Mouse (Mus musculus): ENCODE measurements at regions not wholly inside any gene's neighbourhood (a gene's known extent, or its start where the extent isn't known, plus 50 kb on each side); places are given as distances from the start of the nearest gene placed in this dataset.

DNA sequence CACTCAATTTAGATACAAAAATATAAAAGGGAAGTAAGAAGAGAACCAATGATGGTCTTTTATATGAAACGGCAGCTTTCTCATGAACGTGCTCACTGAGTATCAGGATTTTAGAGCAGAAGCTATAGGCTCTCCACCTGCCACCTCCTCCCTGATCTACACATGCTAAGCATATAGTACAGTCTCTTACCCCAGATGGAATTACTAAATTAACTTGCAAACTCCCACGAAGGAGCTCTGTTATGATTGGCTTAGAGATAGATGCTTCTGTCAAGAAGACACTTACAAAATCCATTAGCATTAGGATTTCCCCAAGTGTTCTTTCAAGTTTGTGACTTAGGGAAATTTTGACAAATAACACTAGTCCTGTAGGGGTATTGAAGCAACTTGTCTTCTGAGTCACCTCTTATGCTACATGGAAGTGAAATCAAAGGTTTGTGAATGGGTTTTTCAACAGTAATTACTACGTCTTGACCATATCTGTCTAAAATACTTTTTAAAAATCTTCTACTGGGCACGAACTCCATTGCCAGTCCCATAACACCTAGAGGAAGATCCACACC, 60.6 kb downstream of the Crygs start:
- 77% methylated on average over 5 of the region's 5 CpGs for WGBS
- Histone ChIP-seq H3K9me3 (replicated peaks) (no peaks in the 10 kb centered on the region), H3K4me1 (replicated peaks) (no peaks in the 10 kb centered on the region), H3K27me3 (no peaks in the 10 kb centered on the region), H3K36me3 (no peaks in the 10 kb centered on the region), H3K4me2 (no peak overlapping the region), H3K4me3 (no peak overlapping the region), H3K27ac (no peak overlapping the region), H3K9ac (no peak overlapping the region)
- ATAC-seq (replicated peaks; ENCODE audit: insufficient number of reproducible peaks, insufficient read depth, low FRiP score, low read depth): no peak

- 80% methylated on average over 7 of the region's 7 CpGs for WGBS
- no peaks in the 10 kb centered on the region for H3K36me3 ChIP-seq
- H3K4me2 ChIP-seq: no peak overlapping the region
- no peak overlapping the region for H3K9ac ChIP-seq
- no peak overlapping the region for H3K27ac ChIP-seq
- H3K4me3 ChIP-seq: no peak overlapping the region
- no peak for ATAC-seq (replicated peaks; ENCODE audit: insufficient number of reproducible peaks, insufficient read depth, low FRiP score, low read depth)
- H3K4me1 ChIP-seq (replicated peaks): no peaks in the 10 kb centered on the region
- no peaks in the 10 kb centered on the region for H3K27me3 ChIP-seq
- H3K9me3 ChIP-seq (replicated peaks): no peaks in the 10 kb centered on the region
Measured at GRCm38 (mm10) chr16:22744121-22744855, 67.1 kb downstream of the Crygs start.

DNA sequence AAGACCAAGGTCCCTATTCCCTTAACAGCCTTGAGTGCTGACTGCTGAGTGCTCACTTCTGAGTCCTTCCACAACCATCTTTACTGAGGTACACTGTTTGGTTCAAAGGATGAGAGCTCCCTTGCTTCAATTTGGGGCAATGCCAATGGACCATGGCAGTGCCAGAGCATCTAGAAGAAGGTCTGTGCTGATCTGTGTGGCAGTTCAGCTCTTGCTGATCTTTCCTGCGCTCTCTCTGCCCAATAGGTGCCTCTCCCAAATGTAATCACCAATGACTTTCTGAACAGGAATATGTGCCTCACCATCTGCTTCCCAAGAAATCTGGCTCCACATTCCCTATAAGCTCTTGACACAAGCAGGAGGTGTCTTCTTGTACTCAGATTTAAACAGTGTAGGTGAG, 67.9 kb downstream of the Crygs start:
- H3K4me3 ChIP-seq: no peak overlapping the region
- no peaks in the 10 kb centered on the region for H3K9me3 ChIP-seq (replicated peaks)
- 80% methylated on average over 1 of the region's 1 CpGs for WGBS
- H3K9ac ChIP-seq: no peak overlapping the region
- no peak overlapping the region for H3K27ac ChIP-seq
- ATAC-seq (replicated peaks; ENCODE audit: insufficient number of reproducible peaks, insufficient read depth, low FRiP score, low read depth): no peak
- no peaks in the 10 kb centered on the region for H3K4me1 ChIP-seq (replicated peaks)
- H3K36me3 ChIP-seq: no peaks in the 10 kb centered on the region
- no peaks in the 10 kb centered on the region for H3K27me3 ChIP-seq
- no peak overlapping the region for H3K4me2 ChIP-seq

DNA sequence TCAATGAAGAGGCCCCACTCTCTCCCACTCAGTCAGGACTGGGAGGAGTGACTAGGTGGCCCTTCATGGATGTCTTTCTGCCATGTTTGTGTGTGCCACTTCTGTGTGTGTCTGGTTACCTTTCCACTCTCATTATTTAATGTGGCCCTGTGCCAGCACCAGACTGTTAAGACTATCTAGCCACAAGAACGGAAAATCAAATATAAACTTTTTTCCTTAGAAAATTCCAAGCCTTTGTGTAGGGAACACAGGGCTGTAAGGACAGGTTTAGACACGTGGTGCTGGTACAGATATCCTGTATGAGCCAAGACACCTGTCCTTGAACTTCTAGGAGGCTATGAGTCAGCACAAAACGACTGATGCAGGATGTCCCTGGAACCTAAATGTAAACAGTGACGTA, 69.9 kb downstream of the Crygs start:
- Histone ChIP-seq H3K9me3 (replicated peaks) (no peaks in the 10 kb centered on the region), H3K36me3 (no peaks in the 10 kb centered on the region), H3K27ac (no peak overlapping the region), H3K4me3 (no peak overlapping the region), H3K9ac (no peak overlapping the region), H3K27me3 (no peaks in the 10 kb centered on the region), H3K4me1 (replicated peaks) (no peaks in the 10 kb centered on the region), H3K4me2 (no peak overlapping the region)
- ATAC-seq (replicated peaks; ENCODE audit: insufficient number of reproducible peaks, insufficient read depth, low FRiP score, low read depth): no peak
- 59% methylated on average over 4 of the region's 4 CpGs for WGBS

GRCm38 (mm10) chr16:22734529-22735022, 76.8 kb downstream of the Crygs start:
- Histone ChIP-seq H3K27me3 (no peaks in the 10 kb centered on the region), H3K9me3 (replicated peaks) (no peaks in the 10 kb centered on the region), H3K36me3 (no peaks in the 10 kb centered on the region), H3K4me3 (no peak overlapping the region), H3K4me1 (replicated peaks) (peaks cover 8% of the 10 kb centered on the region), H3K4me2 (no peak overlapping the region), H3K9ac (no peak overlapping the region), H3K27ac (no peak overlapping the region)
- no peak for ATAC-seq (replicated peaks; ENCODE audit: insufficient number of reproducible peaks, insufficient read depth, low FRiP score, low read depth)
- whole genome bisulfite sequencing: 59% methylated on average over 10 of the region's 10 CpGs

GRCm38 (mm10) chr16:22733772-22734528, 76.9 kb upstream of the Dgkg start:
- WGBS: 20% methylated on average over 11 of the region's 11 CpGs
- no peak for ATAC-seq (replicated peaks; ENCODE audit: insufficient number of reproducible peaks, insufficient read depth, low FRiP score, low read depth)
- peak overlapping the region; percentile 10; the same call in 1 of the 2 replicates for H3K4me2 ChIP-seq
- no peak overlapping the region for H3K9ac ChIP-seq
- H3K4me3 ChIP-seq: no peak overlapping the region
- no peak overlapping the region for H3K27ac ChIP-seq
- H3K27me3 ChIP-seq: no peaks in the 10 kb centered on the region
- H3K36me3 ChIP-seq: no peaks in the 10 kb centered on the region
- no peaks in the 10 kb centered on the region for H3K9me3 ChIP-seq (replicated peaks)
- H3K4me1 ChIP-seq (replicated peaks): peaks cover 8% of the 10 kb centered on the region

- Histone ChIP-seq H3K36me3 (no peaks in the 10 kb centered on the region), H3K27ac (no peak overlapping the region), H3K9me3 (replicated peaks) (no peaks in the 10 kb centered on the region), H3K9ac (no peak overlapping the region), H3K4me2 (no peak overlapping the region), H3K4me1 (replicated peaks) (peaks cover 5% of the 10 kb centered on the region), H3K27me3 (no peaks in the 10 kb centered on the region), H3K4me3 (no peak overlapping the region)
- WGBS: 70% methylated on average over 3 of the region's 3 CpGs
- ATAC-seq (replicated peaks; ENCODE audit: insufficient number of reproducible peaks, insufficient read depth, low FRiP score, low read depth): no peak
Measured at GRCm38 (mm10) chr16:22729096-22729495, 72.1 kb upstream of the Dgkg start.

- ATAC-seq (replicated peaks; ENCODE audit: insufficient number of reproducible peaks, insufficient read depth, low FRiP score, low read depth): no peak
- no peaks in the 10 kb centered on the region for H3K4me1 ChIP-seq (replicated peaks)
- WGBS: 61% methylated on average over 3 of the region's 3 CpGs
Measured at GRCm38 (mm10) chr16:22725261-22725660, 68.2 kb upstream of the Dgkg start.

DNA sequence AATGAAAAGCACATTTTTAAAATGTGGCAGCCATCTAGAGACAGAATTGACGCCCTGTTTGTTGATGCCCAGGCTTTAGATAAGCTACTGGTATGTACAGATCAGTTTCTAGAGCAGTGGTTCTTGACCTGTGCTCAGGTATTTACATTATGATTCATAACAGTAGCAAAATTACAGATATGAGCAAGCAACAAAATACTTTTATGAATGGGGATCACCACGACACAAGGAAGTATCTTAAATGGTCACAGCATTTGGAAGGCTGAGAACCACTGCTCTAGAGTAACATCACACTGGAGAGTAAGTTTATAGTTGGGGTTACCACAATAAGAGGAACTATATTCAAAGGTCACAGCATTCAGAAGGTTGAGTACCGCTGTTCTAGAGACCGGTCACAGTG, 66.3 kb upstream of the Dgkg start:
- Histone ChIP-seq H3K27me3 (no peaks in the 10 kb centered on the region), H3K4me2 (no peak overlapping the region), H3K4me1 (replicated peaks) (peaks cover 5% of the 10 kb centered on the region; the same call in 1 of the 2 replicates), H3K9ac (no peak overlapping the region), H3K9me3 (replicated peaks) (no peaks in the 10 kb centered on the region), H3K4me3 (no peak overlapping the region), H3K36me3 (no peaks in the 10 kb centered on the region), H3K27ac (no peak overlapping the region)
- ATAC-seq (replicated peaks; ENCODE audit: insufficient number of reproducible peaks, insufficient read depth, low FRiP score, low read depth): no peak
- 80% methylated on average over 4 of the region's 4 CpGs for WGBS

More at GRCm38 (mm10) chr16:22725261-22725660, 68.2 kb upstream of the Dgkg start:
- no peaks in the 10 kb centered on the region for H3K27me3 ChIP-seq
- H3K36me3 ChIP-seq: no peaks in the 10 kb centered on the region
- H3K27ac ChIP-seq: no peak overlapping the region
- no peak overlapping the region for H3K4me2 ChIP-seq
- H3K4me3 ChIP-seq: no peak overlapping the region
- H3K9ac ChIP-seq: no peak overlapping the region
- no peaks in the 10 kb centered on the region for H3K9me3 ChIP-seq (replicated peaks)

DNA sequence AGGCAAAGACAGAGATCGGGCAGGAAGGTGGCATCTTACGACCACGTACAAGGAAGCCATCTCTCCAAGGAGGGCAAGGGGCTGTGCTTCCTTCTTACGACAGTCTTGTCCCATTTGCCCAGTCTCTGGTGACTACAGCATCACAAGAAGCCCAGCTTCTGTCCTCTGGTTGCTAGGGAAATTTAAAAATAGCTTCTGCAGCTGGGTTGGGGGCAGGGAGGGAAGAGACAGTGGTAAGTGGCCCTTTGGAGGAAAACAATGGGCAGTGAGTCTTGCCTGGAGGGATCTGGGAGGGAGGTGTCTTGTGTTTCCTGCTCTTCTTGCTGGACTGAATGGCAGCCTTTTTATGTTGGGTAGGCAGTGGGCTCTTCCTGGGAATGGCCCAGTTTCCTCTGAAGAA, 62.8 kb upstream of the Dgkg start:
- H3K27me3 ChIP-seq: no peaks in the 10 kb centered on the region
- ATAC-seq (replicated peaks; ENCODE audit: insufficient number of reproducible peaks, insufficient read depth, low FRiP score, low read depth): no peak
- no peak overlapping the region for H3K9ac ChIP-seq
- no peaks in the 10 kb centered on the region for H3K36me3 ChIP-seq
- no peak overlapping the region for H3K27ac ChIP-seq
- peaks cover 8% of the 10 kb centered on the region; the same call in 1 of the 2 replicates for H3K4me1 ChIP-seq (replicated peaks)
- H3K4me3 ChIP-seq: no peak overlapping the region
- no peak overlapping the region for H3K4me2 ChIP-seq
- H3K9me3 ChIP-seq (replicated peaks): no peaks in the 10 kb centered on the region
- 64% methylated on average over 4 of the region's 4 CpGs for WGBS

DNA sequence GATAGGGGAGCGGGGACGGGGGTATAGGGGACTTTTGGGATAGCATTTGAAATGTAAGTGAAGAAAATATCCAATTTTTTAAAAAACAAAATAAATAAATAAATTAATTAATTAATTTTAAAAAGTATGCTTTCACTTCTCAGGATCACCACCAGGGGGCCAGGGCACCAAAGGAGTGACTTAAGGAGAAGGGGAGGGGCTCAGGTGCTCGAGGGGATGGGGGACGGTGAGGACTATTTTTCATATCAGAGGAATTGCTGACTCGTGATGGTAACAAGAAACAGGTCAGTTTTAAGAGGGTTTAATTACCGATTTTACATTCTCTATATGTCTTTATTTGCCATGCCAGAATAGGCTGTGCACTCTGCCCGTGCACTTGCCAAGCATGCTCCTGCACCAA, 62.3 kb upstream of the Dgkg start:
- Histone ChIP-seq H3K27ac (no peak overlapping the region), H3K36me3 (no peaks in the 10 kb centered on the region), H3K4me2 (no peak overlapping the region), H3K9ac (no peak overlapping the region), H3K9me3 (replicated peaks) (no peaks in the 10 kb centered on the region), H3K4me1 (replicated peaks) (peaks cover 8% of the 10 kb centered on the region; the same call in 1 of the 2 replicates), H3K27me3 (no peaks in the 10 kb centered on the region), H3K4me3 (no peak overlapping the region)
- ATAC-seq (replicated peaks; ENCODE audit: insufficient number of reproducible peaks, insufficient read depth, low FRiP score, low read depth): no peak
- 51% methylated on average over 7 of the region's 7 CpGs for WGBS
